Mouse (Mus musculus) CD4-positive, CD25-positive, alpha-beta regulatory T cell, adult 2 months (primary cell): ENCODE measurements around the gene Thoc7.

ENCODE experiments used
- DNase-seq: peaks from one replicate; pipeline ENCODE4 v3.0.0-alpha.2; 2012; ENCODE audit warnings: low read depth, low spot score

The Thoc7 gene

GRCm38 (mm10) chr14:13933290-13934051, 28.2 kb downstream of the Thoc7 start:
- peak; percentile 37 for DNase-seq

- DNase-seq, result peak; percentile 77
These were observed 44.0 kb downstream of the Thoc7 start for GRCm38 (mm10) chr14:13917630-13918029.

- DNase-seq, result no peak
These were observed 44.4 kb downstream of the Thoc7 start for GRCm38 (mm10) chr14:13917208-13917607.

GRCm38 (mm10) chr14:13915207-13915606, 46.4 kb downstream of the Thoc7 start:
- DNase-seq, result no peak

- no peak for DNase-seq
These were observed 47.1 kb downstream of the Thoc7 start, which contains the start of gene Gm281 for GRCm38 (mm10) chr14:13914387-13915082. Gm281 (minus strand) TSS chr14:13914478.

- DNase-seq, result no peak
These were observed 51.5 kb downstream of the Thoc7 start for GRCm38 (mm10) chr14:13910148-13910547.

- DNase-seq, result no peak
These were observed 54.5 kb downstream of the Thoc7 start for GRCm38 (mm10) chr14:13907145-13907544.

GRCm38 (mm10) chr14:13906461-13906860, 55.2 kb downstream of the Thoc7 start:
- no peak for DNase-seq

- peak; percentile 70 for DNase-seq
These were observed 60.0 kb downstream of the Thoc7 start for GRCm38 (mm10) chr14:13901611-13902067.
